Mouse (Mus musculus) brown adipose tissue, adult 24 weeks (tissue): Measurements from ENCODE around the gene Mfrp. TPM values are rescaled to one million over a fixed set of nuclear protein-coding genes. Genes with fewer than 3 reads are reported as not detected.

ENCODE experiments used
- H3K27ac ChIP-seq: fragments of 200-500 bp; replicated peaks from 2 replicates; pipeline ENCODE4 v1.5.1; 2012; ENCODE audit warnings: low read depth, mild to moderate bottlenecking, low read length
- H3K4me1 ChIP-seq: fragments of 200-500 bp; 2 replicates; pipeline ENCODE4 v1.6.1; 2012; ENCODE audit warnings: low read length, mixed read lengths; ENCODE audit not compliant: control insufficient read depth, insufficient read depth, insufficient read length
- H3K4me3 ChIP-seq: fragments of 200-500 bp; 2 replicates; pipeline ENCODE4 v1.5.1; 2012; ENCODE audit warnings: low read depth, mild to moderate bottlenecking, low read length, moderate library complexity; ENCODE audit not compliant: insufficient read depth
- polyA plus RNA-seq: library from polyadenylated mRNA; stranded (reverse); fragments of >200 nt; gene quantifications from 2 replicates; pipeline ENCODE4 v1.2.4, GENCODE M21; 2012; ENCODE audit not compliant: missing spikeins, insufficient read depth, insufficient read length

Mfrp gene
- polyA plus RNA-seq, 1 experiment: not detected

GRCm38 (mm10) chr9:44143421-44143820 lies 41.9 kb downstream of the Mfrp start:
- Histone ChIP-seq H3K27ac (peak overlapping the region; percentile 10; the same call in 1 of the 2 replicates), H3K4me1 (peaks cover 4% of the 10 kb centered on the region), H3K4me3 (no peak overlapping the region)

- peak overlapping the region; percentile 10; the same call in 1 of the 2 replicates for H3K27ac ChIP-seq
- H3K4me3 ChIP-seq: no peak overlapping the region
- peaks cover 4% of the 10 kb centered on the region for H3K4me1 ChIP-seq
Measured at GRCm38 (mm10) chr9:44144023-44144717, 42.6 kb downstream of the Mfrp start.

GRCm38 (mm10) chr9:44144718-44145060 lies 43.2 kb downstream of the Mfrp start:
- no peak overlapping the region for H3K27ac ChIP-seq
- H3K4me1 ChIP-seq: peaks cover 4% of the 10 kb centered on the region
- no peak overlapping the region for H3K4me3 ChIP-seq

- Histone ChIP-seq H3K4me1 (no peaks in the 10 kb centered on the region), H3K4me3 (no peak overlapping the region), H3K27ac (no peak overlapping the region)
Measured at GRCm38 (mm10) chr9:44147290-44147689, 45.8 kb downstream of the Mfrp start.

Other genes starting within 250 kb of the Mfrp start
- gene Thy1, start 58.3 kb upstream of the Mfrp start, polyA plus RNA-seq: 13.4 and 13.9 TPM in 2 replicates
- gene Usp2, start 34.7 kb upstream of the Mfrp start, polyA plus RNA-seq: 7.2 and 11.1 TPM in 2 replicates
- 3.6 and 3.7 TPM in 2 replicates for gene C1qtnf5, start 5.5 kb downstream of the Mfrp start, polyA plus RNA-seq
- gene Gm49380, start 11.8 kb downstream of the Mfrp start, polyA plus RNA-seq: not detected in 2 replicates
- gene Rnf26, start 11.8 kb downstream of the Mfrp start, polyA plus RNA-seq: 8.7 and 10.4 TPM in 2 replicates
- 27.8 and 28.1 TPM in 2 replicates for gene Mcam, start 32.7 kb downstream of the Mfrp start, polyA plus RNA-seq
- 10.8 and 11.6 TPM in 2 replicates for gene Cbl, start 132.3 kb downstream of the Mfrp start, polyA plus RNA-seq
- gene Ccdc153, start 138.9 kb downstream of the Mfrp start, polyA plus RNA-seq: not detected in 2 replicates
- not detected in 2 replicates for gene Pdzd3, start 149.7 kb downstream of the Mfrp start, polyA plus RNA-seq
- 8.7 and 8.8 TPM in 2 replicates for gene Nlrx1, start 166.9 kb downstream of the Mfrp start, polyA plus RNA-seq
- gene Abcg4, start 186.9 kb downstream of the Mfrp start, polyA plus RNA-seq: 0.36 TPM in 1 of 2 replicates, not detected in the other
- gene Hinfp, start 203.9 kb downstream of the Mfrp start, polyA plus RNA-seq: 4.7 and 5.1 TPM in 2 replicates
- gene C2cd2l, start 218.6 kb downstream of the Mfrp start, polyA plus RNA-seq: 9.7 and 11.8 TPM in 2 replicates
- 14.6 and 17.9 TPM in 2 replicates for gene Dpagt1, start 224.3 kb downstream of the Mfrp start, polyA plus RNA-seq
- gene H2afx, start 233.0 kb downstream of the Mfrp start, polyA plus RNA-seq: 2.9 and 4.8 TPM in 2 replicates
- gene Hmbs, start 242.5 kb downstream of the Mfrp start, polyA plus RNA-seq: 58.0 and 61.8 TPM in 2 replicates